Mouse (Mus musculus) fibroblast of lung, adult 2 months (primary cell): ENCODE measurements around the gene Hba-a2.
A peak's percentile ranks its signal among the peaks of the same experiment; 100 is the strongest.

Experiments used
- DNase-seq: peaks from one replicate; pipeline ENCODE4 v3.0.0-alpha.2; 2011; ENCODE audit warnings: low read depth

The Hba-a2 gene

DNA sequence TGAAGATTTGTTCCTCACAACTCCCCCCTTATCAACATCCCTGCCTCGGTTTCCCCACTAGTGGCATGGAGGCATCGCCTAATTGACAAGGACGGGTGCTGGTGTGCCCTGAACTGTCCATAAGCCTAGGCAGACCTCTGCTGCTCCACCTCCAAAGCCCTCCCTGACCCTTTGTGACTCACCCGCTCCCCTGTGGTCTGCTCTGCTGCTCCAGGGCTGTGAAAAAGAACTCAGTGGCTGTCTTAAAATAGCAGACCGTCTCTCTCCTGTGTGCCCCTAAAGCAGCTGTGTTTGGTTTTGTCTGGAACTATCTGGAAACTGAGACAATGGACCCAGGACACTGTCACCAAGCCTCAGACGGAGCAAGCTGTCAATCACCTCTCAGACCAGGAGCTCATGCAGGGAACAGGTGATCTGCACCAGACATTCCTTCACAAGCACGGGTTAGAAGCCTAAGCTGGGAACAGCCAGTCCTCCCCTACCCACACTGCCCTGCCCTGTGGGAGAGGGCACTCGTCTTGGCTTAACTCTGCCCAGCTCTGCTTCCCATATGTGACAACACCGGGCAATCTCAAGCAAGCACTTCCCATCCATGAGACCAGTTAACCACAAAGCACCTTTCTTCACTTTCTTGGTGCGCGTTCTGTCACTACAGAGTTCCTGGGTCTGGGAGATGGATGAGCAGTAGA, 24.4 kb downstream of the Hba-a2 start:
- DNase-seq = peak; percentile 23

DNA sequence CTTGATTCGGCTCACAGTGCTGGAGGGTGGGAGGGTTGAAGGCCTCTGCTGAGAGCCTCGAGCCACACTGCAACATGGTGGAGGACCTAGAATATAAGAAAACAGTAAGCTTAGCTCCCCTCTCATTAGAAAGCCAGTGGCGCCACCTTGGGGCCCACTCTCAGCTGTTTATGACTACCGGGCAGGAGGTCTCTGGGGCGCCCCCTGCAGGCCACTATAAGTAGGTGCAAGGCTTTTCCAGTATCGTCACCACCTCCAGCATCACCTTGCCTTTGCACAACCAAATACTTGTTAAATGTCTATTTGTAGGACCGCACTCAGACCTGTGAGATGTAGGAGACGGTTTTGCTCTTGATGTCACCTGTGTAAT, 24.9 kb downstream of the Hba-a2 start:
- DNase-seq = peak; percentile 24

DNA sequence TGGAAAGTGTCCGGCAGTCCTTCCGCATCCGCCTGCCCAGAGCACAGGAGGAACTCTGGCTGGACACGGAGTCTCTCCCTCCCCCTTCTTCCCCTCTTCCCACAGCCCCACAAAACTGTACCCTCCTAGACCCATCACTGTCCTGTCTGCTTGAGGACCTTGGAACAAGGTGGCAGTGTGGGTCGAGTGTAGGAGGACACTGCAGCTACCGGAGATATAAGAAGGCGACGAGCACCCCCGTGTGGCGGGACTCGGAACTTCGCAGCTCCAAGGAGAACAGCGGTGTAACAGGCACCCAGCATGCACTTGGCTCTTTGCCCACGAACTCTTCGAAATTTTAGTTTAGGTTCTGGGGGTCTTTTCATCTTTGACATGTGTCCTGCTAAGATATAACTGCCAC, 28.3 kb downstream of the Hba-a2 start:
- DNase-seq = no peak

DNA sequence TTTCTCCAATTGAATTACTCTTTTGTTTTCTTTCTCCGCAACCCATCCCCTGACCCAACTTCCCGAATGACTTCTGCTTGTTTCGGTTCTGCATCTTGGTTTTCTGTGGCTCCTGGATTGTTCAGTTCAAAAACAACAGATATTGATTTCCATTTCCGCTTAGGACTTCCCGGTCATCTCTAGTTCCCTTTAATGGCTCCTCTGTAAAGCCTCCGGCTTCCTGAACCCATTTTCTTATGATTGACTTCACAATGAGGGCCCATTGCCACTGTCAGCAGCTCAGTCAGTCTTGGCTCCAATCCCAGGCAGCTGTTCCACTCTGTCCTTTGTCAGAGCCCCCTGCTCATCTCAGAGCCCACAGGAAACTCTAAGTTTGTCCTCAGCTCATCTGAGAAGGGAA, 34.8 kb downstream of the Hba-a2 start:
- no peak for DNase-seq

DNA sequence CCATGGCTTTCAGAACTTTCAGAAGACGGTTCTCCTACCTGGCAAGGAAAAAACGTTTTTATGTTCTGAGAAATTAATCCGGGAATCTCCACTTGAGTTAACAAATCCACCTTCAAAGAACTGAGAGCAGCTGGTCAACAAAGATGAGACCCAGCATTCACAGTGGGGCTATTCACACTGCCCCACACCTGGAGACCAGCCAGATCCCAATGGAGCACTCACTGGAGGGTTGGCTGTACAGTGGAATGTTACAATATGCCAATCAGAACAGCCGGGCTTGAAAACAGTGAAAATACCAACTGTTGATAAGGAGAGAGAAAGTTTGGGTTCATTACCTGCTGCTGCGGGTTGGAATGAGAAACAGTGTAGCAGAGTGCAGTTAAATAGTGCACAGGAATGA, 35.6 kb downstream of the Hba-a2 start:
- no peak for DNase-seq

DNA sequence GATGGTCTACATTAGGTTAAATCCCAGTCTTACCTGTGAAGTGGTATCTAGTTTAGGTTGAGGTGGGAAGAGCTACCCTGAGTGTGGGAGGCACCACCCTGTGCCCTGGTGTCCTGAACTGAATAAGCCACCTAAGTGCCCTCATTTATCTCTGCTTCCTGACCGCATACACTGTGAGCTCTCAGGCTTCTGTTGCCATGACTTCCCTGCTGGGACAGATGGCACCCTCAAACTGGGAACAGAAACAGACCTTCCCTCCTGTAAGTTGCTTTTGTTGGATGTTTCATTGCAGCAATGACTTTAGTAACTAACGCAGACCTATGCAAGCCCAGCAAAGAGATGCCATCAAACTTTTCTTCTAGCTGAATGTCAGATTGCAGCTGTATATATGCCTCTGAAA, 36.9 kb downstream of the Hba-a2 start:
- no peak for DNase-seq

DNA sequence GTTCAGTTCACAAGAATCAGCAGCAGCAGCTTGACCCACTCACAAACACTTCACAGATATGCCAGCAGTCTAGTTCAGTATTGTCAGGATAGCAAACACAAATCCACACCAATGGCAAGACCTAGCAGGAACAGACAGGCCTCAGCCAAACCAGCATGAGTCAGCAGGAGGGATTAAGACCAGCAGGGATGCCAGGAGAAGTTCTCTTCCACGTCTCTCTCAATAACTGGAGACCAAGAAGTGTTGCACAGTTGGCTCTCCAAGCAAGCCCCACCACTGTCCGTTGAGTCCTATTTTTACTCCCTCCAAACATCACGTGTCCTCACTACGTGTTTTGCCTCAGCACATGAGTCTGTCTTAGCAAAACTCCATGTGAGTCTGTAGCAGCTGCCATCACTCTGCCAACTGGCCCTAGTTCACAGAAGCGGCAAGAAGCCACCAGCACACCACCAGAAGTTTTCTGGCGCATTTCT, 40.2 kb downstream of the Hba-a2 start:
- peak; percentile 70 for DNase-seq

DNA sequence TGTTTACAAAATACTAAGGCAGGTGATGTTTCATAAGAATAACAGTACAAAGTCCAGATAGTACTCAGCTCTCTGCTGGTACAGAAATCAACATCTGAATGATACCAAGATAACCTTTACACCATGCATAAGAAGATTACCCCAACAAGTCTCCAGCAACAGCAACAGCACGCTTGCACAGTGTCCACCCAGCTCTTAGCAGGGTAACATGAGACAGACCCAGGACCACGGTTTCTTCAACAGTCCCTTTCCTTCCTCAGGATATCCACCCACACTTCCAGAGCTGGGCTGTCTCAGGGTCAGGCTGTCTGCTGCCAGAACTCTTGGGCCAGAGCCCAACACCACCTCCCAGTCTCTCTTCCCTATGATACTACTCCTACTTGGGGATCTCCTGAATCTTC, 42.8 kb downstream of the Hba-a2 start:
- no peak for DNase-seq

DNA sequence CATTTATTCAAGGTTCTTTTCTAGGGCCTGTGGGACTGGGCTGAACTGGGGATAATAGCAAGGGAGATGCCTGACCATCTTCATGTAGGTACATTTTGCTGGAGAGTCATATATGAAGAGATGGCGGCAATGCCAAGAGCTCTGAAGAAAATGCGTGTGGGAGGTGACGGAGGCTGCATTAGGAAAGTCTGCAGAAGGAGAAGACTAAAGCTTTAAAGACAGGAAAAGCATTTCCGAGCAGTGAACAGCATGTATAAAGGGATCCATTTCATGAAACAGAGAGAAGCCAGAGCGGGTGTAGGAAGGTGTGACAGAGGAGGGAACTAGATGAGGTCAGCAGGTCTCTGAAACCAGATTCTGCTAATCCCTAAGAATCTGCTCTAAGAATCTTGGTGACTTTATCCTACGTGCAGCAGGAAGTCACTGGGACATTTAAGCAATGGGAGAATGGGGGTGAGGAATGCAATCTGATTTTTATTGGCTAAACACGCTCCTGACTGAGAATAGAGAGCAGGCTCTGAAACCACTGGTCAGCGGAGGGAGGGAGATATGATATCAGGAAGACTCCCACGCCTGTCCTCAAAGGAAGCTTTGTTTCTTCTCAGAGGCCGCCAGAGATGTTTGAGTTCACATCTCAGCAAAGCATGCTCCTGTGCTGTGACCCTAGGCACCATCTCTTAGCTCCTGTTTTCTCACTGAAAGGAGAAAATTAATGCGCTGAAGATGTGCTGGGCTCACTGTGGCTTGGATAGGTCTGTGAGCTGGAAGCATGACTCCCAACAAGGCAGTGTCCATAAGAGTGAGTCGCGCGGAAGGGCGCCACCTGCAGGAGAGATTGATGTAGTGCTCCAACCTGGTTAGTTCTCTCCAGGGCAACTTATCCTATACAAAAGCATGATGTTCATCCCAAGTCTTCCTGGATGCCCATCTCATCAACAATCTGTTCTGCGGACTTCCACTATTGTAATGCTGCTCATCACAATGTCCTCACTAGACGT, 44.5 kb downstream of the Hba-a2 start:
- no peak for DNase-seq

DNA sequence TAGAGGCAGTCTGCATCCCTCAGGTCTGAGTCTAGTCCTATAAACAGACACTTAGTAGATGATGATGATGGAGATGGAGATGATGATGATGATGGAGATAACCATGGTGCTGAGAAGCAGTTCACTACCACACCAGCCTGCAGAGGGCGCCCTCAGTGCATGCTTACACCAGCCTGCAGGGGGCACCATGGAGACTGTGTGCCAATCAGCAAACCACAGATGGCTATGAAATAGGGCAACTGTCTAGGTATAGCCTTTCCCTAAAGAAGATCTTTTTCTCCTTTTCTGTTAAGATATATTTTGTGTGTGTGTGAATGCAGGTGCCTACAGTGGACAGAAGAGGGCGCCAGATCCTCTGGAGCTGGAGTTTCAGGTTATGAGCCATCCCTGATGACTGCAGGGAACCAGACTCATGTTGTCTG, 46.5 kb downstream of the Hba-a2 start:
- no peak for DNase-seq

DNA sequence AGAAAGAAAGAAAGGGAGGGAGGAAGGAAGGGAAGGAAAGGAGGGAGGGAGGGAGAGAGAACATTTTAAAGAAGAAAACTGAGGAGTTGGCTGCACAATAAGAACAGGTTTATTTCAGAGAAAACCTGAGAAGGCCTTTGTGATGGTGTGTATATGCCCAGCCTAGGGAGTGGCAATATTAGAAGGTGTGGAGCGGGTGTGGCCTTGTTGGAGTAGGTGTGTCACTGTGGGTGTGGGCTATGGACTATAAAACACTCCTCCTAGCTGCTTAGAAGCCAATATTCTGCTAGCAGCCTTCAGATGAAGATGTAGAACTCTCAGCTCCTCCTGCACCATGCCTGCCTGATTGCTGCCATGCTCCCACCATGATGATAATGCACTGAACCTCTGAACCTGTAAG, 47.1 kb downstream of the Hba-a2 start:
- DNase-seq = no peak

DNA sequence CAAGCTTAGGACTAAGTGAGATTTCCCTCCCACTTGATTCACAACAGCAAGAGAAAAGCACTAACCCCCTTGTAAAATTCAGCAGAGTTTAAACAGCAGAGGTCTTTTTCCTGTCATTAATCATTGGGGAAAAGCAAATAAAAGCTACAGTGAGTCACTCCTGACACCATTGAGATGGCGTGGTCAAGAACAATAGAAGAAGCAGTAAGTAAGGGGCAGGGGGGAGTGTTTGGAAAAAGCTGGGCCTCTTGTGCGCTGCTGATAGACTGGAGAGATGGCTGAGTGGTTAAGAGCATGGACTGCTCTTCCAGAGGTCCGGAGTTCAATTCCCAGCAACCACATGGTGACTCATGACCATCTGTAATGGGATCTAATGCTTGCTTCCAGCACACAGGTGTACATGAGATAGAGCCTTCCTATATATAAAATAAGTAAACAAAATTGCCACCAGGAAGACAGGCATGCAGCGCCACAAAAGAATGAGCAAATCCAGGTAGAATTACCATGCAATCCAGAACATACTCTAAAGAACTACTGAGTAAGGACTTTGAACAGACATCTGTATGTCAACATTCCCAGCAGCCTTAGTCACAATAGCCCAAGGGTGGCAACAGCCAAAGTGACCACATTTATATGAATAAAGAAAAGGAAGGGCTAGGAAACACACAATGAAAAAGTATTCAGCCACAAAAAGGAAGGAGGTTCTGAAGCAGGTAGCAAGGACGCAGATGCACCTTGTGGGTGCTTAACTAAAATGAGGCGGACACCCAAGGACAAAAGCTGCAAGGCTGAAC, 49.4 kb downstream of the Hba-a2 start:
- DNase-seq = no peak
